Mouse (Mus musculus) CH12F3 (cell line): Measurements from ENCODE around the gene Arl5c.

Source experiments
- in situ Hi-C: fragments of 300-500 bp; cut with MboI; formaldehyde crosslinking; loops from 2 replicates; pipeline ENCODE4 v1.14.3; 2020; ENCODE audit warnings: low sequenced_read_pairs

Gene Arl5c

DNA sequence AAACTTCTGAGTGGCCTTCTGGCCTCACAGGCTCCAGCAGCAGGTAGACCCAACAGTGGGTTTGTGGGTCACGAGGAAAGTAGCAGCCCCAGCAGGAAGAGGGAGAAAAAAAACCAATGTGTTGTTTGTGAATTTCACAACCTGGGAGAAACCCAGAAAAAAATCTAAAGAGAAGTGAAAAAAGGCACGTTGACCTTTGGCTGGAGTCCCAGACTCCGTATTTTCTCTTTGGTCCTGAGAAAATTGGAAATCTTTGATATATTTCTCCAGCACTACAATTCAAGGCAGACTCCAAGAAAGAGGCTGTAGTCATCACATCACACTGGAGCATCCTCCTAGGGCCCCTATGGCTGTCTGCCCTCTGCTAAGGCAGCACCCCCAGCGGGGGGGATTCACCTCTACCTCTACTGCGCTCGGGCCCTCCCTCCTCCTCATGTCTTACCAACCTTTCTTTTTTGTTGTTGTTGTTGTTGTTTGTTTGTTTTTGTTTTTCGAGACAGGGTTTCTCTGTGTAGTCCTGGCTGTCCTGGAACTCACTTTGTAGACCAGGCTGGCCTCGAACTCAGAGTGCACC lies 1.5 kb upstream of the Arl5c start:
- in situ Hi-C loops = no loop called here

DNA sequence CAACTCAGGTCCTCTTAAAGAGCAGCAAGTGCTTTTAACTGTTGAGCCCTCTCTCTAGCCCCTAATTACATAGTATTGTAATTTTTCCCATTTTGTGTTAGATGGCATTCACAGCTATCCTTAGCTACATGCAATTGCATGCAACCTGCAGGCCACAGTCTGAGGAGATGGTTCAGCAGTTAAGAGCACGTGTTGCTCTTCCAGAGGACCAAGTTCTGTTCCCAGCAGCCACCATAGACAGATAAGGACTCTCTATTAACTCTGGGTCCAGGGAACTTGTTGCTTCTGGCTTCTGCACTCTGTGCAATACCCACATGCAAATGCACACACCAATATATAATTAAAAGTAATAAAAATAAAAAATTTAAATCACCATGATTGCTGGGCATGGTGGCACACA lies 710 bp upstream of the Arl5c start:
- in situ Hi-C loops = no loop called here

DNA sequence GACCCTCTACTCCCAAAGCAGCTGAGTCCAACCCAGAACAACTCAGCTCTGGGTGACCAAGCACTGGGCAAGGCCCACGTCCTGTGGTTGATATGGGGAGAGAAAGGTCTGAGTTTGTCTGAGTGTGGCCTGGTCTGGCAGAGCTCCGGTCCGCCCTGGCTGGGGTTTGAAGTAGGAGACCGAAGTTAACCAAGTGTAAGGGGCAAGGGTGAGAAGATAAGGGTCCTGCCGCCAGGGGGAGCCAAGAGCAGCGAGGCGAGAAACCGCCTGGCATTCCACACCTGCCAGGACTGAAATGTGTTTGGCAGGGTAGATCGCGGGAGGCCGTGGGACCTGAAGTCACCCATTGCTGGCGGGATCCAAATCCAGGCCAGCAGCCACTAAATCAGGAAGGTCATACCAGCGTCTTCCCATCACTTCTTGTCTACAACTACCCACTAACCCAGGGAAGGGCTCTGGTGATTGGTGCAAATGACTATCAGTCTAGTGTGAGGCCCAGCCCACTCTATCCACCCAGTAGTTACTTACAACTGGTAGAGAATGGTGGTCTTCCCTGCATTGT lies 1.4 kb downstream of the Arl5c start:
- in situ Hi-C loops = no loop called here

DNA sequence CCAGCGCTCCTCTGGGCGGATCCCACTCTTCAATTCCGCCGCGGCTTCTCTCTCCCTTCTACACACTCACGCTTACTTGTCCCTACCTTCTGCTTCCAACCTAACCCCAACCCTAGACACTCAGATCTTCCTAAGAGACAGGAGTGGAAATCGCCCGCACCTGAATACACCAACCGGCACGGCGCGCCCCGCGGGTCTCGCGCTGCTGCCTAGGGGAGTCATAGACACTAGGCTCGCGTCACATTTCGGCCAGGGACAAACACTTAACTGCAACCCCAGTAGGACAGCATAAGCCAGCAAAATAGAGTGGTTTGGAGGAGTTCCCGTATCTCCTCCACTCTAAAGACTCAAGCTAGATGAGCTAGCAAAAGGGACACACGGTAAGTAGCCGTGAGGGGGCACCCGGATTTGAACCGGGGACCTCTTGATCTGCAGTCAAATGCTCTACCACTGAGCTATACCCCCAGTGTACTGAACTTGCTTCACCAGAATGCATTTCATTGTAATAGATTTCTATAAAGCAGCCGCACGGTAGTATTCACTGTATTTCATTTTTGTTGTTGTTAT lies 7.4 kb downstream of the Arl5c start:
- in situ Hi-C loops = loop anchor here (10.0 kb wide), 2 partner anchors 94 to 194 kb away; partner anchors contain the start of gene Lasp1

DNA sequence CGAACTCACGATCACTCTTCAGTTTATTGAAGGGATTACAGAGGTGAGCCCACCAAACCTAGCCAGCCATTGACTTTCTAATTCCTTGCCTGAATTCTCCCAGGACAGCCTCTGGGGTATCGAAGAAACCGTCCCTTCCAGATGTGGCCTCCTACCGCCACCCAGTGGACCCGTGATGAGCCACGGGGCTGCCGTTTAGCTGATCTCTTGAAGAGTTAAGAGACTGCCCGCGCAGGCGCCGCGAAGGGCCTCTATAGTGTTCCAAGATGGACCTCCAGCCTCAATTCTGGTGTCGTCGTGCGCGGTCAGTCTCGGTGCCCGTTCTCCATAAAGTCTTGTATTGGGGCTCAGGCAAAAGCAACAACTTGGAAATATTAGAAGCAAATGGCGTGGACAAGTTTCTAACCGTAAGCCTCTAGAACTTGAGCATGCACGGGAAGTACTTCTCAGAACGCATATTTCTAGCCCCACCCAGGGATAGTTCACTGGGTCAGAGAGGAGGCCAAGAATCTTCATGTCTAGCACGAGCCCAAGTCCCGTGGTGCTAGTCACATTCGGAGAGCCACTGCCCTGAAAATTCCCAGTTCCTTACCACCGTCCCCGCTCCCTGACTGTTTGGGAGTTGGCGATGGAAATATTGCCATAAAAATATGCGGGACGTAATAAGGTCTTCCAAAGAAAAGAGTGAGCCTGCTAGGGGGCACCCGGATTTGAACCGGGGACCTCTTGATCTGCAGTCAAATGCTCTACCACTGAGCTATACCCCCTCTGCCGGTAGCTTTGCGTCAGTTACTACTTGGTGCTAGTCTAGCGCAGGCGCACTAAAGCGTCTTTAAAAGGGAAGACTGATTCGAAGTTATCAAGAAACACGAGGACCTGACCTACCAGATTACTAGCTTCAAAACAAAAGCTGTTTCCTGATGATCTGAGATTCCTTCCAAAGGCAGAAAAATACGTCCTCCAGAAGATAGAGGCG lies 8.1 kb downstream of the Arl5c start:
- in situ Hi-C loops = loop anchor here (10.0 kb wide), 2 partner anchors 93 to 193 kb away; partner anchors contain the start of gene Lasp1

DNA sequence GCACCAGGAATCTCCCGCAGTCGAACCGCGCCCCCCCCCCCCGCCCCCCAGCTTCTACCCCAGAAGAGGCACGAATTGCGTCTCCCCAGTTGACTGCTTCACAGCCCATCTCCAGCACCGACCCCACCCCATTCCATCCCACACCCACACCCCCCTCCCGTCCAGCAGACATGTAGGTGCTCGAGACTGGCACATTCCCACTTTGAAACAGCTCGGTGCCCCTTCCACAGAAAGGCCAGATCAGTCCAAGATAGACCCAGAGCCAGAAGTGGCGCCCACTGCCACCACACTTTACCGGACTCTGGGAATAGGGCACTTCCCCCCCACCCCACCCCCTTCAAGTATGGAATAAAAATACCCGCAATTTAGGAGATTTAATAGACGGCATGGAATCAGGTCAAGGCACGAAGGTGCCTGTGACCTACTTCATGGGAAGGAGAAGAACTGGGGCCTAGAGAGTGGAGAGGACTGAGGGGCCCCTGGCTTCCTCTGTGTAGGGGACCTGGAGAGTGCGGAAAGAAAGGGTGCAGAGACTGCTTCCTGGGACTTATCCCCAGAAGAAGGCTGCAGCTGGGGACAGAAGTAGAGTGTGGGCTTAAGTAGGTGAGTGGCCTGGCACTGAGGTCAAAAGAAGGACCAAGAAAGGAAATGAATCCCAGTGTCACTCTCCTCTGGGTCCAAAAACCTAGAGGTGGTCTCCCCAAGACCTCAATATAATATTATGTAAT lies 9.1 kb downstream of the Arl5c start:
- in situ Hi-C loops = loop anchor here (10.0 kb wide), 2 partner anchors 92 to 192 kb away; partner anchors contain the start of gene Lasp1

DNA sequence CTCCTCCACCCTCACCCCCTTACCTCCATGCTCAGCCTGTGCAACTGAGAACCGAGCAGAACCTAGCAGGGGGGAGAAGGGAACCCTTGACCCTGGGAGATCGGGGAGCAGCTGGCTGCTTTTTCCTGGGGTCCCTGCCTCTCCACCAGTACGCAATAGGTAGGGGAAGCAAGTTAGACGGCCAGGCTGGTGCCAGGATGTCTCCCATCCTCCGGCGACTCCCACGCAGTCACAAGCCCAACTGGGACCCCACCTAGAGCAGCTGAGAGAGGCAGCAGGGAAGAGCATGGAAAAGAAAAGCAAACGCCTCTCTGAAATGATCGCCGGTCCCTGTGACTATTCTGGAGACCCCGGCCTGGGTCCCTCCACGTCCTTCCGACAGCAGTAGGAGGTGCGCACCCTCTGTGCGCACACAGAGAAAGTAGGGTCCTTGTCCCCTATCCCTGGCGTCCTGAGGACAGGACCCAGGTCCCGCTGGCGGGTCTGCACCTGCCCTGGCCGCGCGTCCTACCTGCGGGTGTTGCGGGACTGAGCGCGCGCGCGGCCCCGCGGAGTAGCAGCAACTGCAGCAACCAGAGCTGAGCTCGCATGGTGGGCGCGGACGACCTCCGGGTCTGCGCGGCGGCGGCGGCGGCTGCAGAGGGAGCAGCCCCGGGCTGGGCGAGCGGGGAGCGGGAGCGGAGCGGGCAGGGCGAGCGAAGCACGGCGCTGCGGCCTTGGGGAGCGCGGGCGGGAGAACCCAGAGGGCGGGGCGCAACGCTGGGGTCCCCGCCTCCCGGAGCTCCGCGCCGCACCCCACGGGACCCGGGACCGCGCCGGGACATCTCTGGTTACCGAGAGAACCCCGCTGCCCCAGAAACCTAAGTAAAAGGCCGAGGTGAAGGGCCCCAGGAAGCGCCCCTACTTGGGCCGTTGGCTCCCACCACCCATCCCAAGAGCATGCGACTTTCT lies 10.0 kb downstream of the Arl5c start, which contains the start of gene Plxdc1:
Gene Plxdc1, minus strand, starts transcription at position 718 of the 951 bp plus-strand sequence.
- in situ Hi-C loops = loop anchor here (10.0 kb wide), 2 partner anchors 91 to 191 kb away; partner anchors contain the start of gene Lasp1

DNA sequence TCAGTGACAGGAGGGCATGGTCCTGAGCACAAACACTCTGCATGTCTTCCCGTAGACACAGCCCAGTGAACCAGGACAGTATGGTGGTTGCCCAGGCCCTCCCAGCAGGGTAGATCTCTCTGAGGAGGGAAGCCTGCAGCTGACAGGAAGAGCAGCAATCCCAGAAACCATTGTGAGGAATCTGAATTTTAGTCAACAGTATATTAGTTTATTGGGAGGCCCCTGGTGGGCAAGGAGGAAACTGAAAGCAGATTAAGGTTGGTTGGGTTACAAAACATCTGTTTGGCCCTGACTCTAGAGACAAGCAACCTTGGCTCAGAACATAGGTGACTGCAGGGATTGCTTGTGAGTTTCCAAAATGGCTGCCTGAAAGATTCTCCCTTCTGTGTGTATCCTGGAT lies 12.0 kb downstream of the Arl5c start:
- in situ Hi-C loops = loop anchor here (10.0 kb wide), 2 partner anchors 89 to 189 kb away; partner anchors contain the start of gene Lasp1

DNA sequence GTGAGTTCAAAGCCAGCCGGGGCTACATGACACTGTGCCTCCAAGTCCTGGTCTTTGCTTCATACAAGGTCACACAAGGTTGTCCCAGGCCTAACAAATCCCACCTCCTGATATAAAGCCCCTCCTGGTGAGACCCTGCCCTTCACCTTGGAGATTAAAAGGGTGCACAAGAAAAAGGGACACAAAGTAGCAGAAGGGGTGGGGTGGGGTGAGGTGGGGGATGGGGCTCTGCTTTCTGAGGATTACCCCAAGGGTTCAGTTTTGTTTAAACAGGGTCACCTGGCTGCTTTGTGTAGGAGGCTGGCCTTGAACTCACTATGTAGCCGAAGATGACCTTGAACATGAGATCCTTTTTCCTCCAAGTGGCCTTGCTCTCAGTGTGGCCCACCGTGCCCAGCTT lies 12.5 kb downstream of the Arl5c start:
- in situ Hi-C loops = loop anchor here (10.0 kb wide), 2 partner anchors 89 to 189 kb away; partner anchors contain the start of gene Lasp1

DNA sequence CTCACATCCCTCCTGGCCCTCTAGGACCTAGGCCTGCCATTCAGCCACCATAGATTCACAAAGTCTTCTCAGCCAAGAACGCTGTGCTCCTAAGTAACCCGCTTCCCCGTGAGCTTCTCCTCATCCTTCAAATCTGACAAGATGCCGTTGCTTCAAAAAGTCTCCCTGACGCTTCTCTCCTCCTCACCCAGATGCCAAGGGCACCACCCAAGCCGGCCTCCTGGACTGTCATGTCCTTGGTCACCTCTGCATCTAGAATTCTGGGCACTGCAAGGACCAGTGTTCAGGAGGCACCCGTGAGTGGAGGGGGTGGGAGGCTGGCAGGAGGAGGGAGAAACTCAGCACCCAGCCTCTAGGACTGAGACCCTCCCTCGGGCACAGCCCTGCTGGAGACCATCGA lies 13.3 kb downstream of the Arl5c start:
- in situ Hi-C loops = loop anchor here (10.0 kb wide), 2 partner anchors 88 to 188 kb away; partner anchors contain the start of gene Lasp1

DNA sequence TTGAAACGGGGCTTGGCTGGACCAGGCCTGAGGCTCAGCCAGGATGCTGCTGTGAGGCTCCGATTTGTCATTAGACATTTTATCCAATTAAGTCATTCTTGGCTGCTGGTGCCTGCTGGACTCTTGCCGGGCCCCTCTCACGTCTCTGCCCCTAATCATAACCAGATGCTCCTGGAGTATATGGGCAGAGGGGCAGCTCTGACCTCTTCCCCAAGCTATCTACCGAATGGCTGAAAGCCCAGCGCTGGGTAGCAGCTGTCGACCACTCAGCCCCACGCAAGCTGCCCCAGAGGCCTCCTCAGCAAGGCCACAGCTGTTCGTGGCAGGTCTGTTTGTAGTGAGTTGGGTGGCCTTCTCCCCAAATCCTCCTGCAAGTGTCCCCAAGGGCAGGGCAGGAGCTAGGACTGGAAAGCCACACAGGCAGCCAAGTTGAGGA lies 15.4 kb downstream of the Arl5c start:
- in situ Hi-C loops = loop anchor here (10.0 kb wide), 2 partner anchors 86 to 186 kb away; partner anchors contain the start of gene Lasp1

DNA sequence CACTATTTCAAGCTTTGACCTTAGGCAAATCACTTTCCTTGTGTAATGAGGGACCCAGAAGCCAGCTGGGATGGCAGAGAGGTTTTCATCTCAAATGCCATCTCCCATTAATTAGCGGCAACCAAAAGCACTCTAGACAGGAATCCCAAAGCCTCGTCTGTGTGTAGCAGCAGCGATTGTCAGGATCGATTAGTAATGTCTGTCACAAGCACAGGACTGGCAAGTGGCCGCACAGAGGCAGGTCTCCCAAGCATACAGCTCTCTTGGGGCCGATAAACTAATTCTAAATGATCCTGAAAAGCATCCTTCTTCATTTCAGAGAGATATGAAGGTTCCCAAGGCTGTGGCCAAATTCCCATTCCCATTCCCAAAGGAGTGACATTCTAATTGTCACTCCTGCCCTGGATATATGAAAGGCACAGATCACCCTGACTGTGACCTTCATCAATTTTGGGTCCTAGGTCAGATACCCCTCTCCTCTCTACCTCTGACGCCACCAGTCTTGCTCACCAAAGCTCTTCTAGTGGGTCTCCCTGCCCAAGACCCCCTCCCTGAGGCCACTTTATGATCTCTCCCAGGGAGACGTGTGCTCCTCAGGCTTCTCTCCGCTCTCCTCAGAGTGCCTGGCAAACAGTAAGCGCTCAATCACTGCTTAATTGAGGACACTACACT lies 16.0 kb downstream of the Arl5c start:
- in situ Hi-C loops = loop anchor here (10.0 kb wide), 2 partner anchors 85 to 185 kb away; partner anchors contain the start of gene Lasp1

DNA sequence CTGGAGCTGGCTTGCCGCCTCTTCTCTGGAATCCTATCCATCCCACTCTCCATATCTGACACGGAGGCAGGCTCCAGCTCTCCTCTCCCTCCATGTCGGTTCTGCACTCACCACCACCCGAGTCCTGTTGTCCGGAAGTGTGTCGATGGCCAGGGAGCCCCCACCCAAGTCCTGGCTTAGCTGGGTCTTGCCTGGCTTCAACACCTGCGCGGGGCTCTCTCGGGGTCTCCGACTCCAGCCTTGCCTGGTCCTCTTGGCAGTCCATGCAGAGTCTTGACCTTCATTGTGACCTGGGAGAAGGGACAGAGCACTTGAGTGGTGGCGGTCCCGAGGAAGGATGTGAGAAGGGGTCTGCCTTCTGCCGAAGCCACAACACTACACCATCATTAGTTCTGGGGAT lies 17.6 kb downstream of the Arl5c start:
- in situ Hi-C loops = no loop called here

DNA sequence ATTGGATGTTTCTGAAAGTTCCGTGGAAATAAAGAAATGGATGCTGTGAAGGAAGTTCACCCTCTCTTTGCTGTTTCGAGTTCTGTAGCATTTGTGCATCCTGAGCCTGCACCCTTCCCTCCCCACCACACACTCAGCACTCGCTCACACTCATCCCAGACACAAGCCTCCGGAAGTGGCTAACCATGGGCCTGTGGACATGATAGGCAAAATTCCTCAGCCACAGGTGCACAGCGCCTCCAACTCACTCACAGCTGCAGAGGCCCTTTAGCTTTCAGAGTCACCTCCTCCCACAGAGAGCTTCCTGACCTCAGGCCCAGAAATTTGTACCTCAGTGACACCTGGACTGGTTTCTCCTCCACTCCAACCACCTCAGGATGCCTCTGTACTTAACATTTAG lies 18.2 kb downstream of the Arl5c start:
- in situ Hi-C loops = no loop called here

DNA sequence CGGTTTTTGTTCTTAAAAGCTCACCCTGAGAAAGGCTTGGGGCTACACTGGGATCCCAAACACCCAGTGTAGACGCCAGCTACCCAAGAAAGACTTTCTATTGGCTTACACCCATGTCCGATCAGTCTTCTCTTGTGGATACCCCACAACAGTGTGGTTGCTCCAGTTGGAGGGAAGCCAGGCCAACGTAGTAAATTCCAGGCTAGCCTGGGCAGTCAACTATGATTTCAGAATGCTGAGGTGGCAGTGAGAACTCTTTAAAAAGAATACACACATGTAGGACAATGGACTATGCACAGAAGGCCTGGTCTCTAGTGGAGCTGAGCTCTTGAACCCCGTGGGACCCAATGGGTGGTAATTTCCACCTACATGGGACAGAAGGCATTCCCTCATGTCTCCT lies 21.2 kb downstream of the Arl5c start:
- in situ Hi-C loops = no loop called here

DNA sequence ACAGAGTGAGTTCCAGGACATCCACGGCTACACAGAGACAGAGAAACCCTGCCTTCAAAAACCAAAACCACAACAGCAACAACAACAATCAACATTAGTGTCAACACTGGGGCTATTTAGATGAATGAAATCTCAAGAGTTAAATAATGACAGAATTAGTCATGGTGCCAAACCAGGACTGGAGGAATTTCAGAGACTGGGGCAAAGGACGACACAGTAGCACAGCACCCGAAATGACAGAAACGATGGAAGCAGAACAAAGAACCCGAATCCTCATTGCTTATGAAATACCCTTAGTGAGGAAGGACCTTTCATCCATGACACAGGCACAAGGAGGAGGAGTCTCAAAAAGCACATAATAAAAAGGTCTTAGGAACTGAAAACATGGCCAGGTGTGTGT lies 21.8 kb downstream of the Arl5c start:
- in situ Hi-C loops = no loop called here

DNA sequence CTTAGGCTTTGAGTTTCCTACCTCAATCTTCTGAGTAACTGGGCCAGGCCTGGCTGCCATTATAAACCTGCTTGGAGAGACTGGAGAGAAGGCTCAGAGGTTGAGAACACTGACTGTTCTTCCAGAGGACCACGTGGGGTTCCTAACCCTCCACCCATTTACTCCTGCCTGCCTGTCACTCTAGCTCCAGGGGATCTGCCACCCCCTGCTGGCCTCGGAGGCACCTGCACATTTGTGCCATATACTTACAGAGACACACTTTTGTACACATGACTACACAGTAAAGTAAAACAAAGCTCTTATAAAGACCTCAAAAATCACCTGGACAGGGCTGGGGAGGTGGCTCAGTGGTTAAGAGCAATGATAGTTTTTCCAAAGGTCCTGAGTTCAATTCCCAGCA lies 23.5 kb downstream of the Arl5c start:
- in situ Hi-C loops = no loop called here

DNA sequence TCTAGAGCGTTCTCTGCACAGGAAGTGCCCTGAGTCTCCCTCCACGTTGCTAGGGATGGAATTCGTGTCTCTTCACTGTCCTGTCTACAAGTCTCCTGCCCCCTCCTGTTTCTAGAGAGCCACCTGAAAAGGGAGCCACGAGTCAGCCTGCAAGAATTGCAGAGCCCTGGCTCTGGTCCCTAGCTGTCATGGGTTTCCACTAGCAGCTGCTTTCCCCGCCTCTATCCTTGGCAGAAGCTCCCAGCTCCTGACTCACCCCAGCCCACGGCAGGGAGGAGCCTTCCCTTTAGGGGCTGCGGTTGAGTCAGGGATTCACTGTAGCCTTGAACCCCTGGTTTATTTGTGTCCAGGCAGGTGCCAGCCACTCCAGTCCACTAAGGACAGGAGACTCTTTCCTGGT lies 24.7 kb downstream of the Arl5c start:
- in situ Hi-C loops = no loop called here
